Mouse (Mus musculus) erythroblast, embryonic 14.5 days (primary cell): ENCODE measurements around the gene Creb3.

ENCODE experiments used
- GATA1 ChIP-seq: IDR thresholded peaks from 2 replicates; pipeline ENCODE4 v1.6.1; 2012; ENCODE audit warnings: low read length, inconsistent platforms, mixed read lengths
- TAL1 ChIP-seq: IDR thresholded peaks from 3 replicates; pipeline ENCODE4 v1.6.1; 2012; ENCODE audit warnings: low read length, inconsistent platforms, mixed read lengths

GRCm38 (mm10) chr4:43579256-43579655, 17.1 kb downstream of the Creb3 start:
- TF ChIP-seq GATA1 (no peak), TAL1 (no peak)
